Mouse (Mus musculus): ENCODE results near the gene Gpr62. TPM values are rescaled to one million over a fixed set of nuclear protein-coding genes. Genes with fewer than 3 reads are reported as not detected.

Gene Gpr62
- total RNA-seq, 1 experiment from 2014 or later: not detected

GRCm38 (mm10) chr9:106462430-106462800 is 3.3 kb downstream of the Gpr62 start:
- ATAC-seq (replicated peaks in 1 of 2; ENCODE audit: insufficient read depth in 1 of 2, low FRiP score in 2 of 2, low TSS enrichment in 1 of 2, low read depth in 1 of 2, poor library complexity in 2 of 2, severe bottlenecking in 2 of 2): no peak

DNA sequence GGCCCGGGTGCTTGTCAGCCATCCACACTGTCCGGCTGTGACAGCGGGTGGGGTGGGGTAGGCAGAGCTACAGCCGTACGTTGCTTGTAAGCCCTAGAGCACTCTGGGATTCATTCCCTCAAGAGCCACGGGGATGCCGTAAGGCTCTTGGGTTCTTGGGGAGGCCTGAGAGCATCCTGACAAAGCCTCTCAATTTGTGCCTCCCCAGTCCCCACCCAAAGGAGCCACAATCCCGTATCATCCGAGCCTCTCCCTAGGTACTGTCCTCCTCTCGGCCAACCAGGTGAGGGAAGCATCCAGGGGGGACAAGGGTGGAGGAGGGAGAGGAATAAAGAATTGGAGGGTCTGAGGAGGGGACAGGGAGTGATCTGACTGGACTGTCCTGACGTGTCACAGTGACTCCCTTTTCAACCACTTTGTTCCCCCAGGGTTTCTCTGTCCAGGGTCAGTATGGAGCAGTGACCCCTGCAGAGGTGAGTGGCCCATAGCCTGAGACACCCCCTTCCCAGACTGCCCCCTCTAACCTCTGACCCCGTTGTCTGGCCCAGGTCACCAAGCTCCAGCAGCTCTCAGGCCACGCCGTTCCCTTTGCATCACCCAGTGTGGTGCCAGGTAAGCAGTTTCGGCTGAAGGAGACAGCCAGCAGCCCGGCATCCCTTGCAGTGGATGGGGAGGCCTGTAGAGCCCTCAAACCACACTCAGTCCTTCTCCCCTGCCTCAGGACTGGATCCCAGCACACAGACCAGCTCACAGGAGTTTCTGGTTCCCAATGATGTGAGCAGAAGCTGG is 3.9 kb downstream of the Gpr62 start:
- no peak for ATAC-seq (replicated peaks in 1 of 2; ENCODE audit: insufficient read depth in 1 of 2, low FRiP score in 2 of 2, low TSS enrichment in 1 of 2, low read depth in 1 of 2, poor library complexity in 2 of 2, severe bottlenecking in 2 of 2)

DNA sequence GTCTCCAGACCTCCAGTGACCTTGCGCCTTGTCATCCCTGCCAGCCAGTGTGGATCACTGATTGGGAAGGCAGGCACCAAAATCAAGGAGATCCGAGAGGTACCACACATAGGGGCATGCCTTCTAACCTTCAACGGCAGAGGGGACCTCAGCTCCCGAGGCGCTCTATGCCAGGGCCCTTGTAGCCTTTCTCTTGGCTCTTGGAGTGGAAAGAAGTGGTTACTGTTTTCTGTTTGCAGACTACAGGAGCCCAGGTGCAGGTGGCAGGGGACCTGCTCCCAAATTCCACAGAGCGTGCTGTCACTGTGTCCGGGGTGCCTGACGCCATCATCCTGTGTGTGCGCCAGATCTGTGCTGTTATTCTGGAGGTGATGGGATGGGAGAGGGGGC is 4.7 kb downstream of the Gpr62 start:
- no peak for ATAC-seq (replicated peaks in 1 of 2; ENCODE audit: insufficient read depth in 1 of 2, low FRiP score in 2 of 2, low TSS enrichment in 1 of 2, low read depth in 1 of 2, poor library complexity in 2 of 2, severe bottlenecking in 2 of 2)

DNA sequence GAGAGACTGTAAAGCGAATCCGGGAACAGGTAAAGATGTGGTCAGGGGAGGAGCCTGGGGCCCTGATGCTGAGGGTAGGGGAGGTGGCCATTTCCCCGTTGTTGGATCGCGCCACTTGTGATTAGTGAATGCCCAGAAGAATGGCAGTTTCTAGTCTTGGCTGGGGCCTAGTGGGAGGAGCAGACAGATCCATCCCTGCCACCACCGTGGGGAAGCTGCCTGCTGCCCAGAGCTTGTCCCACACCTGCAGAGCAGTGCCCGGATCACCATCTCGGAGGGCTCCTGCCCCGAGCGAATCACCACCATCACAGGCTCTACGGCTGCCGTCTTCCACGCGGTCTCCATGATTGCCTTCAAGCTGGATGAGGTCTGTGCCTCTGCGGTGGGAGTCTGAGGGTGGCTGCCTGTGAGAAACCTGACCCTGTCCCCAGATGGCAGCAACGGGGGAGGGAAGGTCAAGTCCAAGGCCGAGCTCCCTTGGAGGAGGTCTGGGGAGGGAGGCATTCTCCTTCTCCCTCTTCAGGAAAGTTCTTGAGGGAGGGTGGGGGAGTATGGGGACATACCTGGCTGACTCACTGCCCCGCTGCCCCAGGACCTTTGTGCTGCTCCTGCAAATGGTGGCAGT is 5.2 kb downstream of the Gpr62 start:
- no peak for ATAC-seq (replicated peaks in 1 of 2; ENCODE audit: insufficient read depth in 1 of 2, low FRiP score in 2 of 2, low TSS enrichment in 1 of 2, low read depth in 1 of 2, poor library complexity in 2 of 2, severe bottlenecking in 2 of 2)

DNA sequence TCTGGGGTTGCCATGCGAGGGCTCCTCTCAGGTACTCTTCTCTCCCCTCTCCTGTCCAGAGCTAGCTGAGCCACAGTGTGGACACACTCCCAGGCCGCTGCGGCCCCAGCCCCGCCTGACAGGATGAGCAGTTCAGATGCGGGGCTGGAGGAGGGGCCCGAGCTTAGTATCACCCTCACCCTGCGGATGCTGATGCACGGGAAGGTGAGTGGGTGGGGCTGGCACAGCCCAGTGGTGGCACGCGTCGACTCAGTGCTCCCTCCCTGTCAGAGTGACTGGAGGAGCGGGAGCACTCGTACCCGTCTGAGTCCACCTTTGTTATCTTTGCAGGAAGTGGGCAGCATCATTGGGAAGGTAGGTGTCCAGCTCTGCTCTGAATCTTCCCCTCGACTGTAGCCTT is 5.8 kb downstream of the Gpr62 start:
- no peak for ATAC-seq (replicated peaks in 1 of 2; ENCODE audit: insufficient read depth in 1 of 2, low FRiP score in 2 of 2, low TSS enrichment in 1 of 2, low read depth in 1 of 2, poor library complexity in 2 of 2, severe bottlenecking in 2 of 2)

- no peak for ATAC-seq (replicated peaks in 1 of 2; ENCODE audit: insufficient read depth in 1 of 2, low FRiP score in 2 of 2, low TSS enrichment in 1 of 2, low read depth in 1 of 2, poor library complexity in 2 of 2, severe bottlenecking in 2 of 2)
Observed at GRCm38 (mm10) chr9:106457920-106458319, 7.8 kb downstream of the Gpr62 start.

- ATAC-seq (replicated peaks in 1 of 2; ENCODE audit: insufficient read depth in 1 of 2, low FRiP score in 2 of 2, low TSS enrichment in 1 of 2, low read depth in 1 of 2, poor library complexity in 2 of 2, severe bottlenecking in 2 of 2): no peak
Observed at GRCm38 (mm10) chr9:106457163-106457559, 8.6 kb downstream of the Gpr62 start.

DNA sequence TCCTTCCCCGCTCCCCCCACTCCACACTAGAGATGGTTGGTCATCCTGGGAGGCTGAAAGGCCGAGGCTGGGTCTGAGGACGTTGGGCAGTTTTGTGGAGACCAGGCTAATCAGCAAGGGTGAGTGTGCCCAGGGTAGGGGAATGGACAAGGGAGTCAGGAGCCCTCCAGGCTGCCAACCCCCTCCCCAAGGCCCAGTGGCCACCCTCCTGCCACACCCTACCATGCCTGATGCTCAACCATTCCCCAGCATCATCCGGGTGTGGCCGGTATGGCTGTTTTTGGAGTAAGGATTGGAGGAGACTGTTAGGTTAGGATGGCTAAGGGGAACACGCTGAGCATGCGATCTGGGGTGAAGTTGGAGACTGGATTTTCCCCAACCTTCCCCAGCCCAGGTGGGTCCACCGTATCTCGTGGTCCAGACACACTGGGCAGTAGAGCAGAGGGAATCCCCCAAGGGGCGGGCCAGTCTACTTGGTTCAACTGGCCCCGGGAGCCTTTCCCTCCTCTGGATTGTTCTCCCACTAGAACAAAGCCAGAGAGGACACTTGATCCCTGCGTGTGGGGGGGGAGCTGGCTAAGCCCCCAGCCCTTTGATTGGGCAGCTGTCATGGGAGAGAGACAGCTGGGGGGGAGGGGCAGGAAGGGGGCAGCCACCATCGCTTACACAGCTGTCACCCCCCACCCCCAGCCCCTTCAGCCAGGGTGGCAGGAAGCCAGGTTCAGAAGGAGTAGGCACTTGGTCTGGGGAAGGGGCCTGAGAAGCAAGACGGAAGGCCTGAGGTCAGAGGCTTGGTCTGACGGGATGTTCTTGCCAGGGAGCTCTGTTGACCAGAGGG is 9.2 kb downstream of the Gpr62 start:
- no peak for ATAC-seq (replicated peaks in 1 of 2; ENCODE audit: insufficient read depth in 1 of 2, low FRiP score in 2 of 2, low TSS enrichment in 1 of 2, low read depth in 1 of 2, poor library complexity in 2 of 2, severe bottlenecking in 2 of 2)

GRCm38 (mm10) chr9:106454888-106455681 is 10.7 kb downstream of the Gpr62 start:
- ATAC-seq (replicated peaks in 1 of 2; ENCODE audit: insufficient read depth in 1 of 2, low FRiP score in 2 of 2, low TSS enrichment in 1 of 2, low read depth in 1 of 2, poor library complexity in 2 of 2, severe bottlenecking in 2 of 2): no peak

GRCm38 (mm10) chr9:106454071-106454761 is 11.5 kb downstream of the Gpr62 start:
- no peak for ATAC-seq (replicated peaks in 1 of 2; ENCODE audit: insufficient read depth in 1 of 2, low FRiP score in 2 of 2, low TSS enrichment in 1 of 2, low read depth in 1 of 2, poor library complexity in 2 of 2, severe bottlenecking in 2 of 2)

GRCm38 (mm10) chr9:106453271-106454070 is 12.3 kb downstream of the Gpr62 start, which contains the start of gene Pcbp4:
TSS of gene Pcbp4 (plus strand) at chr9:106453291.
- peak; percentile 21 to 29; a peak in 3 of 4 replicates for ATAC-seq (replicated peaks in 1 of 2; ENCODE audit: insufficient read depth in 1 of 2, low FRiP score in 2 of 2, low TSS enrichment in 1 of 2, low read depth in 1 of 2, poor library complexity in 2 of 2, severe bottlenecking in 2 of 2)

DNA sequence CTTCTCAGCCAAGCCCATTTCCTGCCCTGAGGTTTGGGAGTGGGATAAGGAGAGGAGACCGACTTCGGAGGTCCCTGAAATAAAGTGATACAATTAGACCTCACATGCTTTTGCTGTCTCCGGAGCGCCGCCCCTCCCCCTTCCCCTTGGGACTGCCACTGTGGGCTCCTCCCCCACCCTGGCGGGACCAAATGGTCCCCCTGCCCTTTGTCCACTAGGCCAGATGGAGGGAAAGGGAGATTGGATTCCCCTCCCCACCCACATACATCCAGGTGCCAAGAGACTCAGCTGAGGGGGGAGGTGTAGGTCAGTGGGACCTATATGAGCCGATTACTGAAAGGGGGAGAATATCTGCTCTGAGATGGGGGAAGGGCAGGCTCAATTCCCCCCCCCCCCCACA is 12.9 kb downstream of the Gpr62 start:
- ATAC-seq (replicated peaks in 1 of 2; ENCODE audit: insufficient read depth in 1 of 2, low FRiP score in 2 of 2, low TSS enrichment in 1 of 2, low read depth in 1 of 2, poor library complexity in 2 of 2, severe bottlenecking in 2 of 2): no peak

DNA sequence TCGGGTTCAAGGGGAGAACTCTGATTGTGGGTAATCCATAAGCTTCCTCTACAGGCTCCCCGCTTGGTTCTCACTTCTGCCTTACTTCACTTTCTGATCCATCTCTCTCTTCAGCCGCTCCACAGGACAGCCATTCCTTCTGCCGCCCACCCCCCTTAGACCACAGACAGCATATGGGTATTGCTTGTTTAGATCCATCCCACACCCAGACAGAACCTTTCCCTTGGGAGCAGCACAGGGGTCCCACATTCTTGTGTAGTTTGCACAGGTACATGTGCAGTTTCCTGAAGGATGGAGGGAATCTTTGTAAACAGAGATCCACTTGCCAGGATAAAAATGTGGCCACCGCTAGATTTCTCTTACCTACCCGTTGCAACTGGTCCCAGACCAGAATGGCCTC is 13.4 kb downstream of the Gpr62 start:
- ATAC-seq (replicated peaks in 1 of 2; ENCODE audit: insufficient read depth in 1 of 2, low FRiP score in 2 of 2, low TSS enrichment in 1 of 2, low read depth in 1 of 2, poor library complexity in 2 of 2, severe bottlenecking in 2 of 2): no peak

DNA sequence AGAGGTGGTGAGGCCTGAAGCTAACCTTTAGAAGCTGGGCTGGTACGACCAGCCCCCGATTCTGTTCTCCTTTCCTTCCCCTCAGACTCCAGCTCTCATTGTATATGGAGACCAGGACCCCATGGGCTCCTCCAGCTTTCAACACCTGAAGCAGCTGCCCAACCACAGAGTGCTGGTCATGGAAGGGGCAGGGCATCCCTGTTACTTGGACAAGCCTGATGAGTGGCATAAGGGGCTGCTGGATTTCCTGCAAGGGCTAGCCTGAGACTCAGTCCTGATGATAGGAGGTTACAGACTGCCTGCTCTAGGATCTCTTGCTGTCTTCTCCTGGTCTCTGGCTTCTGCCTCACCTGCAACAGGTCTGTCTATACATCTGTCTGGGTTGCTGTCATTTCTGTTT is 13.8 kb downstream of the Gpr62 start:
- no peak for ATAC-seq (replicated peaks in 1 of 2; ENCODE audit: insufficient read depth in 1 of 2, low FRiP score in 2 of 2, low TSS enrichment in 1 of 2, low read depth in 1 of 2, poor library complexity in 2 of 2, severe bottlenecking in 2 of 2)

GRCm38 (mm10) chr9:106451298-106451697 is 14.4 kb downstream of the Gpr62 start:
- ATAC-seq (replicated peaks in 1 of 2; ENCODE audit: insufficient read depth in 1 of 2, low FRiP score in 2 of 2, low TSS enrichment in 1 of 2, low read depth in 1 of 2, poor library complexity in 2 of 2, severe bottlenecking in 2 of 2): no peak

DNA sequence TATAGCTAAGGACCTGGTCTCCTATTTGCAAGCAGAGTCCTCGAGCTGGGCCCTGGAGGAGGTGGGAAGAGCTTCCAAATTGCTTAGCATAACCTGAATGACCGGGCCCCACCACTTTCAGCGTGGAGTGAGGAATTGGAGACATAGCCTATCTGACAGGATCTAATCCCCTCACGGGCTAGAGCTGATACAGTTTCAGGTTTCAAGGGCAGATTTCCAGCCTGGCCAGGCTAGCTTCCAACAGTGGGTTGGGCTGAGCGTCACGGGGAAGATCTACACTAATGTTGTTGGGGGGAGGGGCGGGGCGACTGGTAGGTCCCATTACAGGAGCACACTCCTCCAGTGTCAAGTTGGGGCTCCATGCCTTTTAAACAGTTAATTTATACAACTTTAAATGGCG is 15.1 kb downstream of the Gpr62 start:
- no peak for ATAC-seq (replicated peaks in 1 of 2; ENCODE audit: insufficient read depth in 1 of 2, low FRiP score in 2 of 2, low TSS enrichment in 1 of 2, low read depth in 1 of 2, poor library complexity in 2 of 2, severe bottlenecking in 2 of 2)
